Mouse (Mus musculus) cerebellum, adult 2 months (tissue): ENCODE measurements at regions not wholly inside any gene's neighbourhood (a gene's known extent, or its start where the extent isn't known, plus 50 kb on each side); places are given as distances from the start of the nearest gene placed in this dataset.

Source experiments
- CTCF ChIP-seq: fragments of 200-500 bp; IDR thresholded peaks from 2 replicates; pipeline ENCODE4 v1.5.1; 2011; ENCODE audit warnings: low read depth, mild to moderate bottlenecking, control low read depth, low read length, moderate library complexity, borderline replicate concordance; ENCODE audit not compliant: insufficient read depth
- POLR2A ChIP-seq: fragments of 200-500 bp; IDR thresholded peaks from 2 replicates; pipeline ENCODE4 v1.6.1; 2011; ENCODE audit warnings: low read length, control low read depth, borderline replicate concordance; ENCODE audit not compliant: insufficient read depth

- TF ChIP-seq POLR2A = no peak
- no peak for TF ChIP-seq CTCF
Observed at GRCm38 (mm10) chr4:40374213-40374612, 95.0 kb upstream of the Ndufb6 start.
